Mouse (Mus musculus) lung, adult 2 months (tissue): ENCODE data around the gene Echdc1. TPM values are rescaled to one million over a fixed set of nuclear protein-coding genes. Genes with fewer than 3 reads are reported as not detected.
A peak's percentile ranks its signal among the peaks of the same experiment; 100 is the strongest.

Source experiments
- DNase-seq: peaks from one replicate; pipeline ENCODE4 v3.0.0; 2022
- H3K4me1 ChIP-seq: fragments of 200-500 bp; 2 replicates; pipeline ENCODE4 v1.6.1; 2011; ENCODE audit warnings: low read length; ENCODE audit not compliant: control insufficient read depth, insufficient read depth
- H3K4me3 ChIP-seq: fragments of 200-500 bp; replicated peaks from 2 replicates; pipeline ENCODE3; 2011; ENCODE audit warnings: low read depth, mild to moderate bottlenecking, control low read depth, low read length; ENCODE audit errors: extremely low read depth
- CTCF ChIP-seq: fragments of 200-500 bp; IDR thresholded peaks from 2 replicates; pipeline ENCODE4 v1.5.1; 2011; ENCODE audit warnings: mild to moderate bottlenecking, low read length, control low read depth; ENCODE audit not compliant: insufficient read depth
- POLR2A ChIP-seq: fragments of 200-500 bp; IDR thresholded peaks from 2 replicates; pipeline ENCODE4 v1.6.1; 2011; ENCODE audit warnings: low read depth, mild to moderate bottlenecking, control low read depth, low read length, borderline replicate concordance; ENCODE audit errors: extremely low read depth
- WGBS: fragments of 180-500 bp; shearing (Covaris S2); methylation state at CpG from one replicate; pipeline ENCODE4 v1.1.7; 2018; 5-methylcytosine and 5-hydroxymethylcytosine counted together
- polyA plus RNA-seq: library from polyadenylated mRNA; depleted of rRNA; stranded (reverse); fragments of >200 nt; gene quantifications from 2 replicates; pipeline ENCODE4 v1.2.3, GENCODE M21; 2012

Gene Echdc1
- polyA plus RNA-seq, 1 experiment = 5.6 TPM

- DNase-seq = no peak
- H3K4me3 ChIP-seq = no peak overlapping the region
- no peak for TF ChIP-seq POLR2A
- TF ChIP-seq CTCF = no peak
- H3K4me1 ChIP-seq = no peaks in the 10 kb centered on the region
- WGBS = 75% methylated on average over 4 of the region's 4 CpGs
Observed at GRCm38 (mm10) chr10:29344232-29344631, 31.3 kb downstream of the Echdc1 start.

DNA sequence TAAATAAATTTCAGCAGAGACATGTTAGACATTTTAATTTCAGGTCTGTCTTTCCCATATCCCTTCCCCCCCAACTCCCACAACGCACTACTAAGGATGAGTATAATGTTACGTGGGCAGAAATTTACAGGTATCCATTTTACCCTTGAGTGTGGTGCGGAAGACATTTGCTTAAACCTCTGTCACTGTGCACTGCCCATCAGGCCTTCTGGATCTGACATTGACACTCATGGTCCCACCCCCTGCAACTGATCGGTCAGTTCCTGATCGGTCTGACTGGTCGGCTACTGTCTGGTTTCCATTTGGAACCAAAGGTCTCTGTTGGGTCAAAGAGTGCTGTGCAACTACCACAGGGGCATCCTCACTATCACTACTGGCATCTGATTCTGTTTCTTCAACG, 33.7 kb downstream of the Echdc1 start:
- WGBS = 96% methylated on average over 7 of the region's 7 CpGs
- no peak for DNase-seq
- TF ChIP-seq CTCF = no peak
- no peak for TF ChIP-seq POLR2A
- H3K4me3 ChIP-seq = no peak overlapping the region
- peaks cover 7% of the 10 kb centered on the region for H3K4me1 ChIP-seq

GRCm38 (mm10) chr10:29351420-29351819, 38.5 kb downstream of the Echdc1 start:
- WGBS = 62% methylated on average over 2 of the region's 2 CpGs
- no peak overlapping the region for H3K4me3 ChIP-seq
- DNase-seq = no peak
- peaks cover 8% of the 10 kb centered on the region for H3K4me1 ChIP-seq
- TF ChIP-seq POLR2A (no peak), CTCF (no peak)

DNA sequence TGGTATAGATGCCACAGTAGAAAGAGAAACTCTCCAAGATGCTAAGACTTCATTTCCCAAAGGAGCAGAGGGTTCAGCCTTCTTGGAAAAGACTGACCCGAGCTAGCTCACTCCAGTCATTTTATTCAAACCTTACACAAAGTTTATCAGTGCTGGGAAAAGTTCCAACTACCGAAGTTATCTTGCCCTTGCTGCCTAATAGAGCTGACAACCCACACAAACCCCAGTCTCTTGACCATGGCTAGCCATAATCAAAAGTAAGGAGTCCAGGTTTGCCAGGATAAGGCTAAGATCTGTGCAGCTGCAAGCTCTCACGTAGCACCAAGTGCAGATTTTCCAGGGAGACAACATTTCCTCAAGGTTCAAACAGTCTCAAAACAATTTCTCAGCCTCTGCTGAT, 39.6 kb downstream of the Echdc1 start:
- Histone ChIP-seq H3K4me3 (no peak overlapping the region), H3K4me1 (peaks cover 19% of the 10 kb centered on the region)
- WGBS = 51% methylated on average over 3 of the region's 3 CpGs
- TF ChIP-seq POLR2A (no peak), CTCF (no peak)
- DNase-seq = no peak

DNA sequence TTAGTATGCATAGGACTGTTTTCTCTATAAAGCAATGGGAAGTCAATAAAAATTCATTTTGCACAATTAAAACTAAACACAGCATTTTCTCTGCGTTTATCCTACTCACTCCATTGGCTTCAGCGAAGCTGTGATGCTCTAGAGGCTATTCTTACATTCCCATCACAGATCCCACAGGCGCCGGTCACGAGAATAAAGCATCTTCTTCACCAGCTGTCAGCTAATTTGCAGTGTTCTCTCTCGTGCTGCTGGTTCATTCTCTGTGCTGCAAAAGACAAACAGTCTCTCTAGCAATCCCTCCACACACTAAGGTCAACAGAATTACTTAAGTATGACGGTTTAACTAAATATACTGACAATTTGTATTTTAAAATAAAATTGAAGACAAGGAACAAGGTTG, 41.2 kb downstream of the Echdc1 start:
- DNase-seq = no peak
- Histone ChIP-seq H3K4me3 (no peak overlapping the region), H3K4me1 (peaks cover 22% of the 10 kb centered on the region)
- TF ChIP-seq POLR2A (no peak), CTCF (no peak)
- 71% methylated on average over 7 of the region's 7 CpGs for WGBS

- H3K4me3 ChIP-seq = peak overlapping the region; percentile 67
- 0% methylated on average over 6 of the region's 6 CpGs for WGBS
- no peak for TF ChIP-seq CTCF
- no peak for TF ChIP-seq POLR2A
- peaks cover 22% of the 10 kb centered on the region for H3K4me1 ChIP-seq
- DNase-seq = no peak
Observed at GRCm38 (mm10) chr10:29361095-29361463, 48.1 kb downstream of the Echdc1 start.

- H3K4me3 ChIP-seq = peak overlapping the region; percentile 94
- peak; percentile 83; the same call in 1 of the 2 replicates for TF ChIP-seq POLR2A
- TF ChIP-seq CTCF = no peak
- peaks cover 21% of the 10 kb centered on the region for H3K4me1 ChIP-seq
- DNase-seq = peak; percentile 90
- under 1% methylated on average over 97 of the region's 100 CpGs for WGBS
Observed at GRCm38 (mm10) chr10:29361464-29362196, 48.7 kb downstream of the Echdc1 start.

- WGBS = 8% methylated on average over 15 of the region's 15 CpGs
- no peak for TF ChIP-seq CTCF
- no peak for TF ChIP-seq POLR2A
- peak within 1 kb of the TSS; percentile 94 for H3K4me3 ChIP-seq
- DNase-seq = no peak
- peaks cover 14% of the 10 kb centered on the region for H3K4me1 ChIP-seq
Observed at GRCm38 (mm10) chr10:29362197-29362900, 49.4 kb downstream of the Echdc1 start, which contains the start of gene Rnf146. Gene Rnf146, minus strand, starts transcription at chr10:29362442.

DNA sequence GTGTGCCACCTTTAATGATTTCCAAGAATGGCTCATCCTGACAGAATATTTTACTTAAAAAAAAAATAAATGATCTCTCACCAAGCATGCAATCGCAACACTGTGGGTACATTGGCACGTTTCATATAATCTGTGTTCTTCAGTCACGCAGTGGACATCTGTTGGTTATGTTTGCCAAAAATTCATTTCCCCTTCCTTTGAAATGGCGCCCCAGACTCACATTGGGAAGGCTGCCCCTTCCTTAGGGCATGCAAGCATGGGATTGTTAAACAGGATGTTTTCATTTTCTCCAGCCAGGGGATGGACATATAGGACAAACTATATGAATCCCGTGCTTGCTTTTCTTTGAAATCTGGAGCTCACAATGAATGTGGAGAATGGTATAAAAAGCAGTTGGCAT, 61.1 kb downstream of the Echdc1 start:
- H3K4me3 ChIP-seq = no peak overlapping the region
- DNase-seq = no peak
- 34% methylated on average over 5 of the region's 5 CpGs for WGBS
- TF ChIP-seq CTCF (no peak), POLR2A (no peak)
- H3K4me1 ChIP-seq = no peaks in the 10 kb centered on the region

- 67% methylated on average over 2 of the region's 2 CpGs for WGBS
- no peak overlapping the region for H3K4me3 ChIP-seq
- no peaks in the 10 kb centered on the region for H3K4me1 ChIP-seq
- no peak for DNase-seq
- no peak for TF ChIP-seq POLR2A
- no peak for TF ChIP-seq CTCF
Observed at GRCm38 (mm10) chr10:29381558-29381957, 68.6 kb downstream of the Echdc1 start.
